Mouse (Mus musculus): Measurements from ENCODE around the gene Csk.

Gene Csk

DNA sequence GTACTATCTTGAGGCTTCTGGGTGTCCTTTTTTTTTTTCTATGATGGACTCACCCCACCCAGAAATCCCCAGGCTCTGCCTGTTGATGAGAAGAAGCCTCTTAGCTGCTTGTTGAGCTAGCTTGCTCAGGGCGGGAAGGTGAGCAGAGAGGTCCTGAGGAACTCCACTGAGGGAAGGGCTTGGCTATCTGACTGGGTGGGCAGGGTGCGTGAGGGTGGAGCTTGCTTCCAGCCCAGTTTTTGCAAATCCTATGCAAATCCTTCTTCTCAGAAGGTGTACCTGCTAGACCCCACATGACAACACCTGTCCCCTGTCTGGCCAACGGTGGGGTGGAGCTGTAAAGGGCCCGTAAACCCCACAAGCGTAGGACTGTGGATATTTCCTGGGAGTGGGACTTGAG is at the start of gene Csk:
Gene Csk (minus strand): TSS at position 349 of the 400 bp plus-strand sequence.
- no peak for DNase-seq

DNA sequence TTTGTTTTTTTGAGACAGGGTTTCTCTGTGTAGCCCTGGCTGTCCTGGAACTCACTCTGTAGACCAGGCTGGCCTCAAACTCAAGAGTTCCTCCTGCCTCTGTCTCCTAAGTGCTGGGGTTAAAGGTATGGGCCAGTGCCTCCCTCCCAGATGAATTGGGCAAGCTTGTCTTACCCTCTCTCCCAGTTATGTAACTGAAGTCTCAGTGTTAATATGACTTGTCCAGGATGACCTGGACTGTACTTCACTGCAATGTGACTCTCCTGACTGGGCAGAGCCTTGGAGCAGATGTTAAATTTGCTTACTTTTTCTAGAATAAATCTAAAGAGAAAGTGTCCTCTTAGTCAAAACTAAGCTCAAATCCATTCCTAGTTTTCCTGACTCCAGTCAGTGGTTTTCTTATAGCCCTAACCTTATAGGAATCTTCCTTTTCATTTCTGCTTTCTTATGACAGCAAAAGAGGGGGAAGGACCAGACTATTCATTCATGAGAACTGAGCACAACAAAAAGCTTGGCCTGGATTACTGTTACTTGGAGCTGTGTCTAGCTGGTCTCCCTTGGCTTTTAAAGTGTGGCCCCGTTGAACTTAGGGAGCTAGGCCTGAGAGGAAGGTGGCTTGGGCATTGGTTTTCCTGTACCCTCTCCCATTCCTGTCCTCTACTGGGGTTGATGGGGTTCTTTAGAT is 45.2 kb upstream of the Csk start:
- no peak for DNase-seq

DNA sequence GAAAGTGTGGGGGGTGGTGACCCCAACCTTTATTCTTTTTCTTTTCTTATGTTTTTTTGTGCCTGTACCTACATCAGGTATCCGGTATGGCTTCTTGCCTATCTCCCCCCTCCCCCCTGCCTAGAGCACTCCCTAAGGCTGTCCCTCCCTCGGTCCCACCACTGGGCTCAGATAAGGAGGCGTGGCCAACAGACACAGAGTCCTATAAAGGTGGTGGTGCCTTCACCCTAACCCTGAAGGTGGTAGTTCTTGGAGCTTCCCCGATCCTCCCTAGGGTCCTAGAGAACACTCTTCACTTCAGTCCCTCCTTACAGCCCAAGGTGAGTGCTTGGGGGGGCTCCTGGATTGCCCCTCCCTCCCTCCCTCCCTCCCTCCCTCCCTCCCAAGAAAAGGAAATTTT is 43.9 kb upstream of the Csk start:
- no peak for DNase-seq

DNA sequence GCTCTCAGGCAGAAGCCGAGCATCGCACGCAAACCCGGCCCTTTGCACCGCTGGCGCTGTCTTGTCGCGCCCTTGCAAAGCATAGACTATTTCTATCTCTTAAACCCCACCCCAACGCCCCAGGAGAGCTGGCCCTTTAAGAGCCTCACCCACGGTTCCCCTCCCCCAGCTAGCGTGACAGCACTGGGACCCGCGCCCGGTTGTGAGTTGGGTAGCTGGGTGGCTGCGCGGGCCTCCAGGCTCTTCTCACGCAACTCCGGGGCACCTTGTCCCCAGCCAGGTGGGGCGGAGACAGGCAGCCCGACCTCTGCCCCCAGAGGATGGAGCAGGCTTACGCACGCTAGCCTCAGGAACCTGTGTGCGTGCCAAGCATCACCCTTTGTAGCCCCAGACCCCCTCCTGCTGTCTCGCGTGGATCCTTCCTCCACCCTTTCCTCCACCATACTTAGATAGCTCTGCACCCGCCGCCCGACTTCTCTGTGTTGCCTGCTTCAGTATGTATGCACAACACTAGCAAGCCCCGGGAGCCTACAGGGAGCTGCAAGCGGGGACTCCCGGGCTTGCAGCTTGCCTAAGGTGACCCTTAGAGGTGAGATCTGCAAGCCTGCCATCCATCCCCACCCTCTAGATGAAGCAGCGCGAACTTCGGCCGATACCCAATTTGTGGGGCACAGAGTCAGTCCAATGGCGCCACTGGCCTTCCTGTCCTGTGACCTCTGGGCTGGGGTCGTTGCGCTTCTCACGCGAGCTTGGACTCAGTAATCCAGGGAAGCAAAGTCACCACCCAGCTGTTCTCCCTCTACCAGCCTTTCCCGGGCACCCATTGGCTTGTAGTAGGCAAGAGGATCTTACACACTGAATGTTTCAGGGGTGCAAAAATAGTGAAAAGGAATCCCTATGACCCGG is 43.2 kb upstream of the Csk start:
- DNase-seq = peak; percentile 69

DNA sequence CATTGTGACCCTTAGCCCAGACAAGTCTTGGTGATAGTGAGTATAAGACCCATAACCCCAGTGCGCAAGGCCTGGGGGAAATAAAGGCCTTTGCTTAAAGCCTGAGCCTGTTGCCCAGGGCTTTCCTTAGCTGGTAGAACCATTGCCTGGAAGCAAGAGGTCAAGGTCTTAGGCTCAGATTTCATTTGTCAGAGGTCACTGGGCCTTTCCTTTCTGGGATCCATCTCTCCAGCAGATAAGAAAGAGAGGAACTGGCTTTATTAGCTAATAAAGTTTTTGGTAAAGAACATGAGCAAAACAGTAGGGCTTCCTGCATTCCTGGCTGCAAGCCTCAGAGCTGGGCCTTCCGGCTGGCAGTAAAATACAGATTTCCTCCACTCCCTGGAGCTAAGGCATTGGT is 40.7 kb upstream of the Csk start:
- DNase-seq = no peak

DNA sequence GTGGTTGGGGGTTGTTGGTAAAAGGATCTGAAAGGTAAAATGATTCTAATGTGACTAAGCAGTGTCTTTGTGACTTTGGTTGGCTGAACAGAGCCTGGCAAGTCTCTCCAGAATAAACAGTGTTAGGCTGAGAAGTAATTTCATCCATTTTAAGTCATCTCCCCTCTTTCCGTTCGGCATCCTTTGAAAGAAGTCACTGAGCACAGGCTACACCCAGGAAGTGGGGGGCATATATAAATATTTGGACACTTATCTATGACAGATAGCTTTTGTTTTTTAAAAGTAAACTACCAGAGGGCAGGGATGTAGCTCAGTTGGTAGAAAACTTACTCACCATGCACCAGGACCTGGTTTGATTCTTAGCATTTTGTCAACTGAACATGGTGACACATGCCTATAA is 35.2 kb upstream of the Csk start:
- DNase-seq = no peak

DNA sequence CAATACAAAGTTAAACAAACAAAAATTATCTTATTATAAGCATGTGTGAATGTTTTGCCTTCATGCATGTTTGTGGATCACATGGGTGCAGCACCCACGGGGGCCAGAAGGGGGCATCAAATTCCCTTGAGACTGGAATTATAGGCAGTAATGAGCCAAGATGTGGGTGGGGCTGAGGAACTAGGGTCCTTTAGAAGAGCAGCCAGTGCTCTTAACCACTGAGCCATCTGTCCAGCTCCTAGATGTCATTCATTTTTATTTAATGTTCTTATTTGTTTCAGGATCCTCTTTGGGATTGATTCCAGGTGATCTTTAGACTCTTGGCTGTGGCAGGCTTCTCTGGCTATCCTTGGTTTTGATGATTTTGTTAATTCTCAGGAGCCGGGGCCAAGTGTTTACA is 34.7 kb upstream of the Csk start:
- DNase-seq = peak; percentile 43

DNA sequence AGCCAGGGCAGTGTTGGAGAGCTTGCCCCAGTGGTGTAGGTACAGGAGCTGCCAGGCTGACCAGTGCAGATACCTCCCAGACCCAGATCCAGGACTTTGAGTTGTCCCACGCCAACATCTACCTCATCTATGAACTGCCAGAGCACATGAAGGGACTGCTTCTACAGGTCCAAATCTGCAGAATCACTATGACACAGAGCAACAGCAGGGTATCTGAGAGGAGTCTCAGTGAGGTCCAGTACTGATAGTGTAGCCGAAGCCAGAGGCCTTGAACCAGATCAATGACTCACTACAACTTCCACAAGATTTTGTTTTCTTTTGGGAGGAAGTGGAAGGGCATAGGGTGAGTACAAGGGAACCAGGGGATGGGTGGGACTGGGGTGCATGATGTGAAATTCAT is 34.3 kb upstream of the Csk start, which contains the start of gene Cyp1a1:
Gene Cyp1a1 (plus strand): TSS at position 178 of the 400 bp plus-strand sequence.
- DNase-seq = no peak

DNA sequence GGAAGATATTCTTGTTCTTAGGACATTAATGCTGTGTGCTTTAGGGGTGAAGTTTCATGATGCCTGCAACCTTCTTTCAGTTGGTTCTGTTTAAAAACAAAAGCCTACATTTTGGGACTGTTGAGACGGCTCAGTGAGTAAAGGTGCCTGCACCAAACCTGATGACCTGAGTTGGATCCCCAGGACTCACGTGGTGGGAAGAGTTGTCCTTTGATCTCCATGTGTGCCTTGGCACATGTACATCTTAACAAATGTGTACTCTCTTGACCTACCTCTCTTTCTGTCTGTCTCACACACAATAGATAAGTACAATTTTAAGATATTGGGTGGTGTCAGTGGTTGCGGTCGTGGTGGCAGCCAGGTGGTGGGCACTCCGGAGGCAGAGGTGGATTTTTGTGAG is 32.6 kb upstream of the Csk start:
- no peak for DNase-seq

DNA sequence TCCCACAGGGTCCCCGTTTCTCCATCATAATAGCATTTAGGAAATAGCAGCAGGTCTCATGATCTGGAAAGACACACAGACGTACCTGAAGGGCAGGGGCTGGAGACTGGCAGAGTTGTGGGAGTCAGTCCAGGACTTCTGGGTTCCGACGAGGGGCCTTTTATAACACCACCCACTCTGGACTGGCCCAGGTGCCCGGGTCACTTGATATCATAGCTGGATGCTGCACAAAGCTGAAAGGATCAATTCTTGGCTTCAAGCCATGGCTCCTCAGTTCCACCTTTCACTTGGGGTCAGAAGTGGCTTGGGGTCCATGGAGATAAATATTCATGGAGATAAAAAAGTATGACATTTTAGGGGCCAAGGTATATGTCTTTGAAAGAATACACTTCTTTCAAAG is 30.1 kb upstream of the Csk start, which contains the start of gene Cyp1a2:
Gene Cyp1a2 (minus strand): TSS at position 184 of the 400 bp plus-strand sequence.
- DNase-seq = no peak

DNA sequence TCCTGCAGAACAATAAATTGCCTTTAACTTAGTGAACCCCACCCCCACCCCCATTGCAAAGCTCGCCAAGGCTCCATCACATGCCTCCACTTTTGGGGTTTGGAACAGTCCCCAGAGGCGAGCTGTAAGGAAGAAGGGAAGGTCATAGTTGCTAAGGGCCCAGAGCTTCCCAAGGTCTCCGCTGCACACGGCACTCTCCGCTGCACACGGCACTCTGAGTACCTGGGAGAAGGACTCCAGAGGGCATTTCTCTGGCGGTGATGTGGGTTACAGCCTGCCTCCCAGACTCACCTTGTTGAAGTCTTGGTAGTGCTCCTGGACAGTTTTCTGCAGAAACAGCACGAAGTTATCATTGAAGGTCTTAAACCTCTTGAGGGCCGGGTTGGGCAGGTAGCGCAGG is 28.0 kb upstream of the Csk start:
- DNase-seq = peak; percentile 31

DNA sequence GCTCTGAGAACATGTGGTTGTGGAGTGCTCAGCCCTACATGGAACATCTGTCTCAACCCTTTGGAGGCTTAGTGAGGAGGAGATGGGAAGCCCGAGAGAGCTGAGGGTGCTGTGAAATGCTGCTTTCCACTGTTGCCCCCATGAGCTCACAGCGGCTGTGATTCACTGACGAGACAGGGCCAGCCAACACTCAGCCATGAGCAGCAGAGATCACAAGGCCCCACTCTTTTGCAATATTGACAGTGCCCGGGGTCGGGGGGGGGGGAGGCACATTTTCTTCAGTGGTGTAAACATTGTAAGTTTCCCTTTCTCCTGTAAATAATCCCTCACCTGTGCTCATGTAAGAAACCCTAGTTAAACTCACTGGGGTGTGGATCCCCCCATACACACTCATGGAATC is 18.1 kb upstream of the Csk start:
- no peak for DNase-seq

DNA sequence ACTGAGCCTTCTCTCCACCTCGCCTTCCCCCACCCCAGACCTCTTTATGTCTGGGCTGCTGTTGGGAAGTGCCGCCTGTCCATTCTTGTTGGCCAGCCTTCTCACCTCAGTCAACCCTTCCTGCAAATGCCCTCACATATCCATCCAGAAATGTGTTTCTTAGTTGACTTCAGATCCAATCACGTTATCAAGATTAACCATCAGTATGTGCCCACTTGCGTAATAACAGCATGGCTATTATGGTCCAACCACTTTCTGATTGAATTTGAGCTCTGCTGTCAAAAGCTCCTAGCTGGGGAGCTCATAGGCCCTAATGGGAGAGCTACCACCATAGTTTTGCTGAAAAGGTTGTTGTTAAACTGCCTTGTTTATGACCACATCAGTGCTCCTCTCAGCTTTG is 17.6 kb upstream of the Csk start:
- DNase-seq = no peak

DNA sequence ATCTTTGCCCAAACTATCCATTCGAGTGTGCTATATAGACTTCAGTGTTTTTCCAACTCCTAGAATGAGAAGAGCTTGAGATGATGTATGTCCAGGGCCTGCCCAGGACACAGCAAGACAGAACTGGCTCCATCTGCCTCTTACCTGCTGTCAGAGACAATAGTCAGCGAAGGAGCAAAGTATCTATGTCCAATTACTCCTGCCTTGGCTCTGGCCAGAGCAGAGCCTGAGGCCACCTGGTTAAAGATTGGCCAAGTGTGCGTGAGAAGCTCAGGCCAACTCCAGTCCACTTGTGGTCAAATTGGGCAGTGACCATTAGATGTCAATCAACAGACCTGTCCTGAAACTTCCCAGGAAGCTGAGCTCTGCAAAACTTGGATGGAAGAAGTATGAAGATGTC is 16.1 kb upstream of the Csk start:
- DNase-seq = peak; percentile 80

DNA sequence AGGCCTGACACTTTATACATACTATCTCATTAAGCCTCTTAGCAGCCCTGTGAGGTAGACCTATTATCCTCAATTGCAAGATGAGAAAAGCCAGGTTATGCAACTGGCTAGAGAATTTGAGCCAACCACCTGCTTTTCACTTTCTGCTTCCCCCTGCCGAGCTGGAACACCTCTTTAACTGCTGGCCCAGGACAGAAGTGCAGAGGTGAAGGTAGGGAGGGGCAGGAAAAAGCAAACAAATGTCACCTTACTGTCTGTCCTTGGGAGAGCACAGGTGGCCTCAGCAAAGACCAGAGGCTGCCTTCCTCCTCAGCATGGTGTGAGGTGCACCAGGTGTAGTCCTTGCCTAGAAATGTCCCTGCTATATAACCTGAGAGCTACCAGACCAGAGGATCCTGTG is 14.8 kb upstream of the Csk start:
- peak; percentile 40 for DNase-seq

DNA sequence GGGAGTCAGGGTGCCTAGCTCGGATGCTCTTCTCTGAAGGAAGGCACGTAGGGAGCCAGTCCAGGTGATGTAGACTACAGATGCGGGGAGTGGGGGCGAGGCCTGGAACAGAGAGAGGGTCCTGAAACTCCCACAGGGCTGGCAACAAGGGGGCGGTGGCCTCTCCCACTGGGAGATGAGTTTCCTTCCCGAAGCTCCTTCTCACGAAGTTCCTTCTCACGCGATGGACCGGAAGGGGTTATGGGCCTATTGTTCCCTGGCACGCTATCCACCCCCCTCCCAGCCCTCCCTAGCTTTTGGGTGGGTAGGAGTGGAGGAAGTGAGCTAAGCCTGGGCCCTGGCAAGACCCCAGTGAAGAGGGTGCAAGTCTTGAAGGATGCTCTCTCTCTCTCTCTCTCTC is 14.4 kb upstream of the Csk start:
- DNase-seq = no peak

DNA sequence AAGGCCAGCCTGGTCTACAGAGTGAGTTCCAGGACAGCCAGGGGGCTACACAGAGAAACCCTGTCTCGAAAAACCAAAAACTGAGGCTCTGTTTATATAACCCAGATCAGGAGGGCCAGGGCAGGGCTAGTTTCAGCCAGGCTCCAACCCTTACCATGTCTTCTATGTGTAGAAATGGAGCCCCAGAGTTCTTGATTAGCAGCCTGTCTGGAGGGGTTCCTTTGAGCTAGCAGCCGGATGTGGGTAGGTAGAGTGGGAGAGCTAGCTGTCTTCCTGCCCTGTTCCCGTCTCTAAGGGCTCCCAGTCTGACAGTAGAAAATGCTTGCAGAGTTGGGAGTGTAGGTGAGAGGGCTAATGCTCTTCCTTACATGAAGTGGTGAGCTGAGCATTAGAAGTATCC is 13.7 kb upstream of the Csk start:
- no peak for DNase-seq

DNA sequence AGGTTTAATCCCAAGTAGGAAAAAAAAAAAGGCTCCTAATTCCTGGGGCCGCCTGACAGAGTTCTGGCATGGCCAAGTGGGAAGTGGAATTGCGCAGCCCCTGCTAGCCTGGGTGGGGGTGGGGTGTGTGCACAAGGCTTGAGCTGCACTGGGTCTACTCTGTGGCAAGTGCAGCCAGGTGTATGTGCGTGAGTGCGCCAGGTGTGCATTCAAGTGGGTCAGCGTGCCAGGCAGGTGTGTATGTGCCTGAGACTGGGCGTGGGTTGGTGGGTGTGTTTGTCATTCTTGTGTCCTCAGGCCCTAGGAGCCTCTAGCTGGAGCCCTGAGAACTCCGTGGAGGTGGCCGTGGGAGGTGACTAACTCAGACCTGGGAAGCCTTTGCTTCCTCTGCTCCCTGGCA is 13.1 kb upstream of the Csk start:
- DNase-seq = no peak

DNA sequence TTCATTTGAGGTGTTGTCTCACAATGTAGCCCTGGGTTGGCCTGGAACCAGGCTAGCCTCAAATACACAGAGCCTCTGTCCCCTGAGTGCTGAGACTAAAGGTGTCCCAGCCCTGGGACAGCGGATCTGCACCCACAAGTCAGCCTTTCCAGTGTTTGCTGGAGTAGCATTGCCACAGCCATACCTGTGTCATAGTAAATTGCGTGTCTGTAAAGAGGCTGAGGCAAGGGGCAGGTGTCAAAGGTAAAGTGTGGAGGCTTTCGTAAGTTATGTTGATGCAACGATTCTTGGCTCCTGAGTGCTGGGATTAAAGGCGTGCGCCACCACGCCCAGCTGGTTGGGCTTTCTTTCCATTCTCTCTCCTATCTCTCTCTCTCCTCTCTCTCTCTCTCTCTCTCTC is 11.2 kb upstream of the Csk start:
- no peak for DNase-seq

DNA sequence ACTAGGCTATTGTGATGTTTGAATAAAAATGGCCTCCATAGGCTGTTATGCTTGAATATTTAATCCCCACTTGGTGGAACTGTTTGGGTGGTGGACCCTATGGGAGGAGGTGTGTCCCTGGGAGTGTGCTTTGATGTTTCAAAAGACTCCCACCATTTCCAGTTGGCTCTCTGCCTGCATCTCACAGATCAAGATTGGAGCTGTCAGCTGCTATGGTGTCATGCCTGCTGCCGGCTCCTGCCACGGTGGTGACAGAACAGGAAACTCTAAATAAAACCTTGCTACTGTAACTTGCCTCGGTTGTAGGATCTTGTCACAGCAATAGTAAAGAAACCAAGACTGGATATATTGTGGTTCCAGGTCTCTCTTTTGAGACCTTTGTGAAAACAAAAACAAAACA is 8.1 kb upstream of the Csk start:
- DNase-seq = no peak

DNA sequence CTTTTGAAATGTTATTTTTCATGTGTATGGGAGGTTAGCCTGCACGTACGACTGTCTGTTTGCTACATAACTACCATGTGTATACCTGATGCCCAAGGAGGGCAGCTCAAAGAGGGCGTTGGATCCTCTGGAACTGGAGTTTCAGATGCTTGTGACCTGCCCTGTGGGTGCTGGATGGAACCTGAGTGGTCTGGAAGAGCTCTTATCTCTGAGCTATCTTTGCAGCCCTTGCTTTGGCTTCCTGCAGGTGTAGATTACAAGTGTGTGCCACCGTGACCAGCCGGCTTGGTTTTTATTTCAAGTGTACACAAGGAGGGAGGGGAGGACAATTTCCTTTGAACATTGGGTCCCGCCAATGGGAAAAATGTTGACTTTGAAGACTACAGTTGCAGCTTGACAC is 7.1 kb upstream of the Csk start:
- no peak for DNase-seq

DNA sequence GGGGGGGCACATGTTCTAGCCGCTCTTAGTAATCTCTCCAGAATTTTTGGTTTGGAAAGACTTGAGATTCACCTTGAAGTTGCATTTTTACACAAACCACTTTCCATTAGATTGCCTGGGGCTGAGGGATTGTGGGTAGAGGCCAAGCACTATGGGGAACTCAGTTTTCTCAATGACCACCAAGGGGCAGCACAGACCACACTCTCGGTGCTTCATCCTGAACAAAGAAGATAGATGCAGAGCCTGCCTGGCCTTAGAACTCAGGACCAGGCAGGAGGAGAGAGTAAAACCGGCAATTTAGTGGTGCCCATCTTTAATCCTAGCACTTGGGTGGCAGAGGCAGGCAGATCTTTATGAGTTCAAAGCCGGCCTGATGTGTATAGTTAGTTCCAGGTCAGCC is 6.3 kb upstream of the Csk start:
- DNase-seq = peak; percentile 83

DNA sequence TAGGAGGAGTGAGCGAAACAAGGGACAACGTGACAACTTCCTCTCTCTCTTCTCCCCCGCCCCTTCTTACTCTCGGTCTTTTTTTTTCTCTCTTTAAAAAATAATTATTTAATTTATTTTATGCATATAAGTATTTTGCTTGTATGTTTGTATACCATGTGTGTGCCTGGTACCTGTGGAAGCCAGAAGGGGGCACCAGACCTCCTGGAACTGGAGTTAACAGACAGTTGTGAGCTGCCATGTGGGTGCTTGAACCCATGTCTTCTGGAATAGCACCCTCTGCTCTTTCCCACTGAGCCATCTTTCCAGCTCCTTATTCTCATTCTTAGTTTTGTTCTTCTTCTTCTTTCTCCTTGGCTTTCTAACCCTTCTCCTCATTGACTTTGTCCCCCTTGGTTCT is 5.5 kb upstream of the Csk start:
- no peak for DNase-seq

DNA sequence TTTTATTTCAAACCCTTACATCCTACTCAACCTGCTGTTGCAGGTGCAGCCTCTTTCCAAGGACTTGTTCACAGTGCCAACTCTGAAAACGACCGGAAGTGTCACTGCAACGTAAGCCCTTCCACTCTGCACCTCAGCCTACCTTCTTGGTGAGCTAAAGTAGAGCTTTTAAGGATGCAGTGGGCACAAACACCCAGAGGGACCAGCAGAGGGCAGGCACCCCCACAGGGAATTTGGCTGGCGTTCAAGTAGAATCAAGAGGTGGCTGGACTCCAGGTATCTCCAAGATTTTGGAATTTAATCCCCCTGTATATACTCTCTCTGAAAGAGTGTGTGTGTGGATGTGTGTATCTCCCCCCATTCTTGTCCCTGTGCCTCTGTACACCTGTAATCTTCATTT is 4.4 kb upstream of the Csk start:
- DNase-seq = no peak
